Mouse (Mus musculus) MEL (cell line): ENCODE measurements at regions not wholly inside any gene's neighbourhood (a gene's known extent, or its start where the extent isn't known, plus 50 kb on each side); places are given as distances from the start of the nearest gene placed in this dataset.

Experiments used
- BHLHE40 ChIP-seq: IDR thresholded peaks from 2 replicates; pipeline ENCODE4 v1.6.1; 2012; ENCODE audit warnings: low read depth, mild to moderate bottlenecking, inconsistent platforms, low read length, improper control_type of control experiment, borderline replicate concordance
- CTCF ChIP-seq, 3 experiments: IDR thresholded peaks in 2 of 3; conservative IDR thresholded peaks in 1 of 3; 2 replicates each; pipeline ENCODE4 v1.5.1; 2011 to 2012; ENCODE audit warnings: low read length in 3 of 3, low read depth in 2 of 3, mild to moderate bottlenecking in 2 of 3, improper control_type of control experiment in 1 of 3, inconsistent platforms in 1 of 3, mixed read lengths in 1 of 3, moderate library complexity in 1 of 3; ENCODE audit not compliant: control insufficient read depth in 1 of 3, insufficient read depth in 1 of 3, poor library complexity in 1 of 3, severe bottlenecking in 1 of 3
- GATA1 ChIP-seq: IDR thresholded peaks from 2 replicates; pipeline ENCODE4 v1.6.1; 2011; ENCODE audit warnings: low read depth, low read length, improper control_type of control experiment
- POLR2A ChIP-seq, 2 experiments: IDR thresholded peaks; 2 replicates each; pipeline ENCODE4 v1.6.1; 2011 to 2012; ENCODE audit warnings: low read length in 2 of 2, mild to moderate bottlenecking in 2 of 2, control low read depth in 1 of 2, improper control_type of control experiment in 1 of 2, low read depth in 1 of 2, moderate library complexity in 1 of 2; ENCODE audit not compliant: control insufficient read depth in 1 of 2, insufficient read depth in 1 of 2, poor library complexity in 1 of 2
- SIN3A ChIP-seq: IDR thresholded peaks from 2 replicates; pipeline ENCODE4 v1.6.1; 2012; ENCODE audit warnings: low read length, improper control_type of control experiment, inconsistent platforms
- TCF12 ChIP-seq: IDR thresholded peaks from 2 replicates; pipeline ENCODE4 v1.6.1; 2014; ENCODE audit warnings: low read depth, mild to moderate bottlenecking, inconsistent platforms, low read length, improper control_type of control experiment, moderate library complexity
- USF1 ChIP-seq: IDR thresholded peaks from 2 replicates; pipeline ENCODE4 v1.6.1; 2014; ENCODE audit warnings: low read depth, mild to moderate bottlenecking, inconsistent platforms, low read length, improper control_type of control experiment, moderate library complexity
- ZNF384 ChIP-seq: IDR thresholded peaks from 2 replicates; pipeline ENCODE4 v1.6.1; 2012; ENCODE audit warnings: low read depth, mild to moderate bottlenecking, inconsistent platforms, low read length, improper control_type of control experiment

- TF ChIP-seq USF1 (no peak), POLR2A (IDR thresholded peaks at IDR 0.05; ENCODE audit: control insufficient read depth in 1 of 2, insufficient read depth in 1 of 2, low read depth in 1 of 2, low read length in 2 of 2, poor library complexity in 1 of 2) (no peak), CTCF (IDR thresholded peaks at IDR 0.05 in 2 of 3, conservative IDR thresholded peaks at IDR 0.05 in 1 of 3; ENCODE audit: control insufficient read depth in 1 of 3, insufficient read depth in 1 of 3, low read depth in 2 of 3, low read length in 3 of 3, poor library complexity in 1 of 3, severe bottlenecking in 1 of 3) (no peak), ZNF384 (no peak), TCF12 (no peak), GATA1 (no peak), SIN3A (no peak), BHLHE40 (no peak)
These were observed 222.9 kb downstream of the Arl6ip6 start for GRCm38 (mm10) chr2:53414471-53414870.
